In the genomic region with DNA sequence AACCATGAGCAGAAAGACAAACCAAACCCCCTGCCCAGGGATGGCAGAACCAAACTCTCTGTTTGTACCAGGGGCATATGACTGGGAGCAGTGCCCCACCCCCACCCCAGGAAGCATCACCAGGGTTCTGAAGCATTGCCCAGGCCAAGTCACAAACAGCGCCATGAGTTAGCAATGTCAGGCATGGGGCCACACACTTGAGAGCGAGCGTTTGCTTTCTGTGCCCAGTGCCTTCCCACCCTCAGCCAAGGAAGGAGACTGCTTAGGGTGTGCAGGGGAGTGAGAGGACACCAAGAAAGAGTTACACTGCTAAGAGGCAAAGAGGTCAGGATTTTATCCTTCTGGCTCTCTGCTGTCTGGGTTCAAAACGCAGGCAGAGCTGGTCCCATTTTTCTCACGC, we compare ENCODE assay signal across 19 mouse cellular contexts. TPM values are rescaled to one million over a fixed set of nuclear protein-coding genes. Genes with fewer than 3 reads are reported as not detected.
A peak's percentile ranks its signal among the peaks of the same experiment; 100 is the strongest.
DNase-seq lines count a peak whose midpoint lies in the region; ATAC-seq lines count a peak whose summit lies in the region.
"Had no signal": no experiment of that assay in that cellular context is flagged by ENCODE, and none has a peak within 500 bp of the region (broad histone marks: within the 10 kb centered on the region; RNA-seq: fewer than 3 reads in every experiment).

No protein-coding gene starts in this region.

- H3K4me3 ChIP-seq in forebrain, embryonic 16.5 days (replicated peaks; ENCODE audit: low read length), result no peak overlapping the region
- H3K4me3 ChIP-seq in forebrain, embryonic 12.5 days (replicated peaks), result no peak overlapping the region
- no peak overlapping the region for H3K4me3 ChIP-seq in midbrain, embryonic 13.5 days (replicated peaks)
- H3K4me3 ChIP-seq in midbrain, embryonic 11.5 days (ENCODE audit: low read depth, low read length), result no peak overlapping the region
- H3K4me3 ChIP-seq: embryonic facial prominence, embryonic 10.5 days; heart, adult 2 months; heart, embryonic 13.5 days had no signal

- 44% methylated on average over 5 of the region's 5 CpGs for WGBS in forebrain, embryonic 16.5 days
- WGBS in forebrain, embryonic 12.5 days, result 52% methylated on average over 5 of the region's 5 CpGs
- WGBS in midbrain, embryonic 13.5 days, result 50% methylated on average over 5 of the region's 5 CpGs
- 54% methylated on average over 5 of the region's 5 CpGs for WGBS in midbrain, embryonic 11.5 days

- H3K4me2 ChIP-seq in forebrain, embryonic 16.5 days (ENCODE audit: low read length), result no peak overlapping the region
- no peak overlapping the region for H3K4me2 ChIP-seq in forebrain, embryonic 12.5 days
- no peak overlapping the region for H3K4me2 ChIP-seq in midbrain, embryonic 13.5 days (replicated peaks)
- no peak overlapping the region for H3K4me2 ChIP-seq in midbrain, embryonic 11.5 days
- H3K4me2 ChIP-seq: heart, embryonic 13.5 days; hindbrain, embryonic 14.5 days had no signal

- H3K27ac ChIP-seq in forebrain, embryonic 16.5 days (ENCODE audit: low read length), result no peak overlapping the region
- no peak overlapping the region for H3K27ac ChIP-seq in forebrain, embryonic 12.5 days
- no peak overlapping the region for H3K27ac ChIP-seq in midbrain, embryonic 13.5 days
- H3K27ac ChIP-seq in midbrain, embryonic 11.5 days (ENCODE audit: low read depth, low read length), result no peak overlapping the region
- H3K27ac ChIP-seq: embryonic facial prominence, embryonic 10.5 days; heart, adult 2 months; heart, embryonic 13.5 days; hindbrain, embryonic 14.5 days had no signal

- peak; percentile 35; the same call in 1 of the 2 replicates for ATAC-seq in forebrain, embryonic 16.5 days
- no peak for ATAC-seq in forebrain, embryonic 12.5 days (ENCODE audit: low FRiP score)
- ATAC-seq in midbrain, embryonic 13.5 days, result peak; percentile 9; the same call in 1 of the 2 replicates
- ATAC-seq in midbrain, embryonic 11.5 days (ENCODE audit: low FRiP score), result no peak
- ATAC-seq: activated CD4-positive, CD25-positive, alpha-beta regulatory T cell, adult 4 months; intestine, embryonic 16.5 days; Patski had no signal

- H3K9me3 ChIP-seq in forebrain, embryonic 16.5 days (ENCODE audit: control insufficient read depth, low read length), result no peaks in the 10 kb centered on the region
- no peaks in the 10 kb centered on the region for H3K9me3 ChIP-seq in forebrain, embryonic 12.5 days
- H3K9me3 ChIP-seq in midbrain, embryonic 13.5 days, result no peaks in the 10 kb centered on the region
- H3K9me3 ChIP-seq in midbrain, embryonic 11.5 days (ENCODE audit: control insufficient read depth, low read length), result no peaks in the 10 kb centered on the region
- H3K9me3 ChIP-seq: embryonic facial prominence, embryonic 10.5 days; heart, embryonic 13.5 days had no signal

- intact Hi-C loops in heart, postnatal 10 days (cut with DNase I), result no loop called here
- intact Hi-C loops in heart, postnatal 36 days (cut with DNase I), result no loop called here

- no peaks in the 10 kb centered on the region for H3K36me3 ChIP-seq in forebrain, embryonic 16.5 days (ENCODE audit: control insufficient read depth, insufficient read depth)
- no peaks in the 10 kb centered on the region for H3K36me3 ChIP-seq in forebrain, embryonic 12.5 days (replicated peaks)
- no peaks in the 10 kb centered on the region for H3K36me3 ChIP-seq in midbrain, embryonic 13.5 days
- H3K36me3 ChIP-seq in midbrain, embryonic 11.5 days (ENCODE audit: control insufficient read depth, insufficient read depth, low read length), result no peaks in the 10 kb centered on the region
- H3K36me3 ChIP-seq: embryonic facial prominence, embryonic 10.5 days; heart, embryonic 13.5 days had no signal

- peaks cover 6% of the 10 kb centered on the region for H3K4me1 ChIP-seq in forebrain, embryonic 16.5 days (replicated peaks; ENCODE audit: control insufficient read depth, insufficient read depth, low read length)
- no peaks in the 10 kb centered on the region for H3K4me1 ChIP-seq in forebrain, embryonic 12.5 days
- no peaks in the 10 kb centered on the region for H3K4me1 ChIP-seq in midbrain, embryonic 13.5 days (replicated peaks)
- no peaks in the 10 kb centered on the region for H3K4me1 ChIP-seq in midbrain, embryonic 11.5 days (ENCODE audit: control insufficient read depth, insufficient read depth, low read length)

- no peaks in the 10 kb centered on the region for H3K27me3 ChIP-seq in forebrain, embryonic 16.5 days (replicated peaks; ENCODE audit: control insufficient read depth, insufficient read depth, low read length)
- no peaks in the 10 kb centered on the region for H3K27me3 ChIP-seq in forebrain, embryonic 12.5 days
- no peaks in the 10 kb centered on the region for H3K27me3 ChIP-seq in midbrain, embryonic 13.5 days
- H3K27me3 ChIP-seq in midbrain, embryonic 11.5 days (ENCODE audit: control insufficient read depth, insufficient read depth, low read length), result no peaks in the 10 kb centered on the region

- no peak overlapping the region for H3K9ac ChIP-seq in forebrain, embryonic 16.5 days (replicated peaks; ENCODE audit: low read depth, low read length)
- no peak overlapping the region for H3K9ac ChIP-seq in forebrain, embryonic 12.5 days
- H3K9ac ChIP-seq in midbrain, embryonic 13.5 days (replicated peaks), result no peak overlapping the region
- no peak overlapping the region for H3K9ac ChIP-seq in midbrain, embryonic 11.5 days (ENCODE audit: low read length)
- H3K9ac ChIP-seq: heart, embryonic 13.5 days; hindbrain, embryonic 14.5 days had no signal

- DNase-seq in heart, postnatal 10 days, result peak; percentile 30
- DNase-seq in heart, postnatal 36 days, result no peak
- DNase-seq in midbrain, embryonic 11.5 days (ENCODE audit: low spot score, missing footprints), result no peak
- DNase-seq: adrenal gland, postnatal 14 days; cerebellum, adult 11-12 months; gastrocnemius, postnatal 36 days; heart, adult 2 months had no signal

RNA-seq across cellular contexts. Expression of a gene that starts 20.2 kb away (rescaled TPM):
- polyA plus RNA-seq in forebrain, embryonic 16.5 days (2015; fragmentation: Nextera tagmentation; extraction: Ambion mirVana), result 25.3 and 28.6 TPM in 2 replicates
- polyA plus RNA-seq in forebrain, embryonic 12.5 days (2016; fragmentation: Nextera tagmentation; extraction: Ambion mirVana), result 9.7 and 10.2 TPM in 2 replicates
- total RNA-seq in heart, postnatal 10 days (2021), result under 1 TPM in 1 of 2 experiments, not detected in 1; 0.05 TPM
- total RNA-seq in heart, postnatal 36 days (2021), result under 1 TPM; 0.05 to 0.11 TPM
- 10.9 and 12.0 TPM in 2 replicates for polyA plus RNA-seq in midbrain, embryonic 13.5 days (2015; fragmentation: Nextera tagmentation; extraction: Ambion mirVana)
- polyA plus RNA-seq in midbrain, embryonic 11.5 days (2014; fragmentation: Nextera tagmentation; extraction: Ambion mirVana), result 6.2 and 6.4 TPM in 2 replicates
- total RNA-seq: CH12.LX; gastrocnemius, postnatal 36 days; hematopoietic stem cell, adult 5-6 weeks had no signal
- polyA plus RNA-seq: heart, postnatal 0 days; Patski had no signal

Comparison
In these comparisons a context has a peak if more than half of its experiments do, and no peak if none do; other contexts are left out.
1. ATAC-seq: peak in forebrain, embryonic 16.5 days (single experiment) and midbrain, embryonic 13.5 days (single experiment); none in forebrain, embryonic 12.5 days (single experiment) and midbrain, embryonic 11.5 days (single experiment).
2. DNase-seq: peak in heart, postnatal 10 days (2 of 2); none in heart, postnatal 36 days (0 of 2) and midbrain, embryonic 11.5 days (single experiment).